Mouse (Mus musculus): ENCODE results near the gene Mob1a. TPM values are rescaled to one million over a fixed set of nuclear protein-coding genes. Genes with fewer than 3 reads are reported as not detected.

Mob1a gene
- polyA plus RNA-seq, 1 experiment from 2014 or later: 30.2 TPM

GRCm38 (mm10) chr6:83363075-83363474 lies 37.3 kb downstream of the Mob1a start:
- Histone ChIP-seq H3K4me2 (ENCODE audit: low read length) (no peak overlapping the region), H3K9me3 (ENCODE audit: control insufficient read depth, low read length) (no peaks in the 10 kb centered on the region), H3K9ac (replicated peaks; ENCODE audit: low read depth, low read length) (no peak overlapping the region), H3K4me1 (replicated peaks; ENCODE audit: control insufficient read depth, insufficient read depth, low read length) (no peaks in the 10 kb centered on the region), H3K4me3 (replicated peaks; ENCODE audit: low read length) (no peak overlapping the region), H3K27ac (ENCODE audit: low read length) (no peak overlapping the region), H3K36me3 (ENCODE audit: control insufficient read depth, insufficient read depth) (peaks cover 7% of the 10 kb centered on the region), H3K27me3 (replicated peaks; ENCODE audit: control insufficient read depth, insufficient read depth, low read length) (no peaks in the 10 kb centered on the region)
- 88% methylated on average over 12 of the region's 12 CpGs for WGBS
- no peak for ATAC-seq

GRCm38 (mm10) chr6:83370316-83370965 lies 44.6 kb downstream of the Mob1a start:
- Histone ChIP-seq H3K9ac (replicated peaks; ENCODE audit: low read depth, low read length) (no peak overlapping the region), H3K27me3 (replicated peaks; ENCODE audit: control insufficient read depth, insufficient read depth, low read length) (no peaks in the 10 kb centered on the region), H3K4me2 (ENCODE audit: low read length) (no peak overlapping the region), H3K4me3 (replicated peaks; ENCODE audit: low read length) (no peak overlapping the region), H3K27ac (ENCODE audit: low read length) (no peak overlapping the region), H3K36me3 (ENCODE audit: control insufficient read depth, insufficient read depth) (peaks cover 54% of the 10 kb centered on the region), H3K4me1 (replicated peaks; ENCODE audit: control insufficient read depth, insufficient read depth, low read length) (no peaks in the 10 kb centered on the region), H3K9me3 (ENCODE audit: control insufficient read depth, low read length) (no peaks in the 10 kb centered on the region)
- WGBS: 93% methylated on average over 21 of the region's 21 CpGs
- no peak for ATAC-seq

- Histone ChIP-seq H3K4me2 (ENCODE audit: low read length) (no peak overlapping the region), H3K9ac (replicated peaks; ENCODE audit: low read depth, low read length) (no peak overlapping the region), H3K4me1 (replicated peaks; ENCODE audit: control insufficient read depth, insufficient read depth, low read length) (no peaks in the 10 kb centered on the region), H3K4me3 (replicated peaks; ENCODE audit: low read length) (no peak overlapping the region), H3K36me3 (ENCODE audit: control insufficient read depth, insufficient read depth) (peaks cover 63% of the 10 kb centered on the region), H3K9me3 (ENCODE audit: control insufficient read depth, low read length) (no peaks in the 10 kb centered on the region), H3K27ac (ENCODE audit: low read length) (no peak overlapping the region), H3K27me3 (replicated peaks; ENCODE audit: control insufficient read depth, insufficient read depth, low read length) (no peaks in the 10 kb centered on the region)
- ATAC-seq: no peak
- 90% methylated on average over 3 of the region's 3 CpGs for WGBS
These were observed 45.5 kb downstream of the Mob1a start for GRCm38 (mm10) chr6:83371350-83371749.

- Histone ChIP-seq H3K36me3 (ENCODE audit: control insufficient read depth, insufficient read depth) (peaks cover 68% of the 10 kb centered on the region), H3K27me3 (replicated peaks; ENCODE audit: control insufficient read depth, insufficient read depth, low read length) (no peaks in the 10 kb centered on the region), H3K4me2 (ENCODE audit: low read length) (no peak overlapping the region), H3K27ac (ENCODE audit: low read length) (no peak overlapping the region), H3K9ac (replicated peaks; ENCODE audit: low read depth, low read length) (no peak overlapping the region), H3K4me3 (replicated peaks; ENCODE audit: low read length) (no peak overlapping the region), H3K9me3 (ENCODE audit: control insufficient read depth, low read length) (no peaks in the 10 kb centered on the region), H3K4me1 (replicated peaks; ENCODE audit: control insufficient read depth, insufficient read depth, low read length) (no peaks in the 10 kb centered on the region)
- 84% methylated on average over 9 of the region's 9 CpGs for WGBS
- no peak for ATAC-seq
These were observed 48.0 kb downstream of the Mob1a start for GRCm38 (mm10) chr6:83373704-83374300.

- H3K4me1 ChIP-seq (replicated peaks; ENCODE audit: control insufficient read depth, insufficient read depth, low read length): no peaks in the 10 kb centered on the region
- no peak for ATAC-seq
- H3K27me3 ChIP-seq (replicated peaks; ENCODE audit: control insufficient read depth, insufficient read depth, low read length): no peaks in the 10 kb centered on the region
- H3K4me2 ChIP-seq (ENCODE audit: low read length): no peak overlapping the region
- no peak overlapping the region for H3K9ac ChIP-seq (replicated peaks; ENCODE audit: low read depth, low read length)
- 83% methylated on average over 10 of the region's 10 CpGs for WGBS
- peaks cover 22% of the 10 kb centered on the region for H3K36me3 ChIP-seq (ENCODE audit: control insufficient read depth, insufficient read depth)
- H3K4me3 ChIP-seq (replicated peaks; ENCODE audit: low read length): no peak overlapping the region
- no peaks in the 10 kb centered on the region for H3K9me3 ChIP-seq (ENCODE audit: control insufficient read depth, low read length)
- H3K27ac ChIP-seq (ENCODE audit: low read length): no peak overlapping the region
These were observed 56.0 kb downstream of the Mob1a start for GRCm38 (mm10) chr6:83381510-83382491.

- WGBS: 90% methylated on average over 9 of the region's 9 CpGs
- peaks cover 7% of the 10 kb centered on the region for H3K36me3 ChIP-seq (ENCODE audit: control insufficient read depth, insufficient read depth)
- no peak overlapping the region for H3K9ac ChIP-seq (replicated peaks; ENCODE audit: low read depth, low read length)
- no peak overlapping the region for H3K4me3 ChIP-seq (replicated peaks; ENCODE audit: low read length)
- no peaks in the 10 kb centered on the region for H3K27me3 ChIP-seq (replicated peaks; ENCODE audit: control insufficient read depth, insufficient read depth, low read length)
- H3K4me2 ChIP-seq (ENCODE audit: low read length): no peak overlapping the region
- H3K9me3 ChIP-seq (ENCODE audit: control insufficient read depth, low read length): no peaks in the 10 kb centered on the region
- ATAC-seq: no peak
- no peak overlapping the region for H3K27ac ChIP-seq (ENCODE audit: low read length)
- no peaks in the 10 kb centered on the region for H3K4me1 ChIP-seq (replicated peaks; ENCODE audit: control insufficient read depth, insufficient read depth, low read length)
These were observed 59.8 kb downstream of the Mob1a start for GRCm38 (mm10) chr6:83385569-83386090.

GRCm38 (mm10) chr6:83392166-83392780 lies 66.5 kb downstream of the Mob1a start:
- WGBS: 73% methylated on average over 8 of the region's 8 CpGs
- no peak overlapping the region for H3K4me2 ChIP-seq (ENCODE audit: low read length)
- H3K4me3 ChIP-seq (replicated peaks; ENCODE audit: low read length): no peak overlapping the region
- peaks cover 11% of the 10 kb centered on the region for H3K4me1 ChIP-seq (replicated peaks; ENCODE audit: control insufficient read depth, insufficient read depth, low read length)
- H3K27ac ChIP-seq (ENCODE audit: low read length): no peak overlapping the region
- ATAC-seq: no peak; the same call in 1 of the 2 replicates
- H3K27me3 ChIP-seq (replicated peaks; ENCODE audit: control insufficient read depth, insufficient read depth, low read length): no peaks in the 10 kb centered on the region
- H3K9ac ChIP-seq (replicated peaks; ENCODE audit: low read depth, low read length): no peak overlapping the region
- H3K9me3 ChIP-seq (ENCODE audit: control insufficient read depth, low read length): no peaks in the 10 kb centered on the region
- H3K36me3 ChIP-seq (ENCODE audit: control insufficient read depth, insufficient read depth): peaks cover 9% of the 10 kb centered on the region; the same call in 1 of the 2 replicates
